Mouse (Mus musculus) spleen, adult 2 months (tissue): Measurements from ENCODE around the gene Mgrn1. TPM values are rescaled to one million over a fixed set of nuclear protein-coding genes. Genes with fewer than 3 reads are reported as not detected.

Source experiments
- DNase-seq, 2 experiments: peaks; one replicate each; pipeline versions ENCODE4 v3.0.0 to v3.0.0-alpha.2; 2012 to 2021; ENCODE audit warnings: low spot score in 2 of 2, low read depth in 1 of 2
- H3K27ac ChIP-seq: fragments of 200-500 bp; 2 replicates; pipeline ENCODE4 v1.5.1; 2012; ENCODE audit warnings: low read length, inconsistent platforms; ENCODE audit not compliant: insufficient read depth
- H3K27me3 ChIP-seq: fragments of 200-500 bp; 2 replicates; pipeline ENCODE4 v1.6.1; 2012; ENCODE audit warnings: mild to moderate bottlenecking, moderate library complexity, low read length, inconsistent platforms; ENCODE audit not compliant: control insufficient read depth, insufficient read depth
- H3K36me3 ChIP-seq: fragments of 200-500 bp; 2 replicates; pipeline ENCODE4 v1.6.1; 2012; ENCODE audit warnings: mild to moderate bottlenecking, low read length, inconsistent platforms; ENCODE audit not compliant: control insufficient read depth, insufficient read depth
- H3K4me1 ChIP-seq: fragments of 200-500 bp; 2 replicates; pipeline ENCODE4 v1.6.1; 2011; ENCODE audit warnings: inconsistent platforms; ENCODE audit not compliant: control insufficient read depth, insufficient read depth, insufficient read length
- H3K4me3 ChIP-seq: fragments of 200-500 bp; 2 replicates; pipeline ENCODE4 v1.5.1; 2011; ENCODE audit warnings: mild to moderate bottlenecking, inconsistent platforms; ENCODE audit not compliant: insufficient read depth, insufficient read length; ENCODE audit errors: extremely low read depth
- CTCF ChIP-seq: fragments of 200-500 bp; IDR thresholded peaks from 2 replicates; pipeline ENCODE4 v1.5.1; 2011; ENCODE audit warnings: mild to moderate bottlenecking, inconsistent platforms; ENCODE audit not compliant: insufficient read depth, insufficient read length, insufficient replicate concordance; ENCODE audit errors: extremely low read depth
- POLR2A ChIP-seq: fragments of 200-500 bp; IDR thresholded peaks from 2 replicates; pipeline ENCODE4 v1.6.1; 2011; ENCODE audit warnings: low read depth, low read length, inconsistent platforms
- WGBS: fragments of 180-500 bp; shearing (Covaris S2); methylation state at CpG from one replicate; pipeline ENCODE4 v1.1.7; 2018; 5-methylcytosine and 5-hydroxymethylcytosine counted together
- polyA plus RNA-seq: library from polyadenylated mRNA; depleted of rRNA; stranded (reverse); fragments of >200 nt; gene quantifications from 2 replicates; pipeline ENCODE4 v1.2.3, GENCODE M21; 2012

Mgrn1 gene
- polyA plus RNA-seq, 1 experiment = 103 TPM

GRCm38 (mm10) chr16:4890201-4890709 is 4.2 kb downstream of the Mgrn1 start:
- Histone ChIP-seq H3K4me3 (no peak overlapping the region), H3K27ac (no peak overlapping the region), H3K4me1 (peaks cover 15% of the 10 kb centered on the region), H3K36me3 (0 out of 2 replicates have a peak, but pooled peaks cover 4% of the 10 kb centered on the region), H3K27me3 (no peaks in the 10 kb centered on the region)
- WGBS = 77% methylated on average over 4 of the region's 4 CpGs
- no peak for DNase-seq
- TF ChIP-seq CTCF = no peak
- TF ChIP-seq POLR2A = no peak

- WGBS = 90% methylated on average over 6 of the region's 6 CpGs
- H3K4me1 ChIP-seq = peaks cover 26% of the 10 kb centered on the region
- DNase-seq = no peak
- H3K27me3 ChIP-seq = no peaks in the 10 kb centered on the region
- H3K27ac ChIP-seq = no peak overlapping the region
- 0 out of 2 replicates have a peak, but pooled peaks cover 4% of the 10 kb centered on the region for H3K36me3 ChIP-seq
- no peak overlapping the region for H3K4me3 ChIP-seq
- TF ChIP-seq POLR2A = no peak
- TF ChIP-seq CTCF = no peak
Observed at GRCm38 (mm10) chr16:4892171-4892570, 6.1 kb downstream of the Mgrn1 start.

- peaks cover 31% of the 10 kb centered on the region for H3K4me1 ChIP-seq
- WGBS = 56% methylated on average over 7 of the region's 7 CpGs
- H3K27me3 ChIP-seq = no peaks in the 10 kb centered on the region
- no peak overlapping the region for H3K4me3 ChIP-seq
- no peak for DNase-seq
- H3K27ac ChIP-seq = peak overlapping the region; percentile 2; the same call in 1 of the 2 replicates
- 0 out of 2 replicates have a peak, but pooled peaks cover 4% of the 10 kb centered on the region for H3K36me3 ChIP-seq
- no peak for TF ChIP-seq CTCF
- TF ChIP-seq POLR2A = no peak
Observed at GRCm38 (mm10) chr16:4894201-4894908, 8.3 kb downstream of the Mgrn1 start.

- TF ChIP-seq POLR2A (no peak), CTCF (no peak)
- no peak for DNase-seq
- Histone ChIP-seq H3K36me3 (0 out of 2 replicates have a peak, but pooled peaks cover 2% of the 10 kb centered on the region), H3K4me1 (peaks cover 31% of the 10 kb centered on the region), H3K4me3 (no peak overlapping the region), H3K27ac (peak overlapping the region; percentile 13), H3K27me3 (no peaks in the 10 kb centered on the region)
- 73% methylated on average over 5 of the region's 5 CpGs for WGBS
Observed at GRCm38 (mm10) chr16:4896249-4897027, 10.4 kb downstream of the Mgrn1 start.

GRCm38 (mm10) chr16:4897146-4897730 is 11.2 kb downstream of the Mgrn1 start:
- no peak; the same call in 1 of the 2 replicates for TF ChIP-seq CTCF
- no peak for TF ChIP-seq POLR2A
- no peak overlapping the region for H3K27ac ChIP-seq
- WGBS = 82% methylated on average over 7 of the region's 7 CpGs

GRCm38 (mm10) chr16:4898881-4899280 is 12.8 kb downstream of the Mgrn1 start:
- no peak for TF ChIP-seq CTCF
- no peaks in the 10 kb centered on the region for H3K27me3 ChIP-seq
- 23% methylated on average over 6 of the region's 6 CpGs for WGBS

More at GRCm38 (mm10) chr16:4897146-4897730, 11.2 kb downstream of the Mgrn1 start:
- no peak overlapping the region for H3K4me3 ChIP-seq
- H3K27me3 ChIP-seq = no peaks in the 10 kb centered on the region
- peaks cover 31% of the 10 kb centered on the region for H3K4me1 ChIP-seq
- H3K36me3 ChIP-seq = 0 out of 2 replicates have a peak, but pooled peaks cover 2% of the 10 kb centered on the region
- no peak for DNase-seq

More at GRCm38 (mm10) chr16:4898881-4899280, 12.8 kb downstream of the Mgrn1 start:
- peaks cover 26% of the 10 kb centered on the region for H3K4me1 ChIP-seq
- peak; percentile 50 to 65 for DNase-seq
- H3K27ac ChIP-seq = peak overlapping the region; percentile 85
- no peak overlapping the region for H3K4me3 ChIP-seq
- H3K36me3 ChIP-seq = no peaks in the 10 kb centered on the region
